Mouse (Mus musculus): ENCODE data around the gene Rhoc.
A peak's percentile ranks its signal among the peaks of the same experiment; 100 is the strongest.

Rhoc gene

GRCm38 (mm10) chr3:104816130-104816529, 28.0 kb downstream of the Rhoc start:
- DNase-seq (ENCODE audit: low read depth): peak; percentile 57

GRCm38 (mm10) chr3:104817481-104817990, 29.4 kb downstream of the Rhoc start:
- DNase-seq (ENCODE audit: low read depth): peak; percentile 46

- DNase-seq (ENCODE audit: low read depth): peak; percentile 93
Observed at GRCm38 (mm10) chr3:104817991-104818748, 30.0 kb downstream of the Rhoc start, which contains the start of gene Mov10. Mov10 (minus strand) TSS chr3:104818563.

GRCm38 (mm10) chr3:104818749-104819134, 30.6 kb downstream of the Rhoc start:
- no peak for DNase-seq (ENCODE audit: low read depth)

GRCm38 (mm10) chr3:104820426-104820825, 32.3 kb downstream of the Rhoc start:
- no peak for DNase-seq (ENCODE audit: low read depth)

GRCm38 (mm10) chr3:104822413-104822812, 34.2 kb downstream of the Rhoc start:
- no peak for DNase-seq (ENCODE audit: low read depth)

- DNase-seq (ENCODE audit: low read depth): peak; percentile 29
Observed at GRCm38 (mm10) chr3:104835797-104836196, 47.6 kb downstream of the Rhoc start.

- no peak for DNase-seq (ENCODE audit: low read depth)
Observed at GRCm38 (mm10) chr3:104841049-104841448, 52.9 kb downstream of the Rhoc start.

Measured in 416B (cell line).